Mouse (Mus musculus) neural tube, embryonic 13.5 days (tissue): Measurements from ENCODE around the gene Zfp810. TPM values are rescaled to one million over a fixed set of nuclear protein-coding genes. Genes with fewer than 3 reads are reported as not detected.

Experiments
- ATAC-seq: fragments of 200-750 bp; cut with Nextera tagmentation; 2 replicates; pipeline ENCODE4 v1.8.0; 2017; ENCODE audit warnings: low read depth, mild to moderate bottlenecking, moderate TSS enrichment, moderate library complexity
- H3K27ac ChIP-seq: fragments of 300-500 bp; sonication (generic); replicated peaks from 2 replicates; pipeline ENCODE4 v1.5.1; 2015; ENCODE audit warnings: moderate library complexity, mild to moderate bottlenecking, inconsistent platforms
- H3K27me3 ChIP-seq: fragments of 300-500 bp; sonication (generic); 2 replicates; pipeline ENCODE4 v1.6.1; 2015; ENCODE audit warnings: mild to moderate bottlenecking, inconsistent platforms
- H3K36me3 ChIP-seq: fragments of 300-500 bp; sonication (generic); 2 replicates; pipeline ENCODE4 v1.6.1; 2015; ENCODE audit warnings: mild to moderate bottlenecking, inconsistent platforms
- H3K4me1 ChIP-seq: fragments of 300-500 bp; sonication (generic); replicated peaks from 2 replicates; pipeline ENCODE4 v1.6.1; 2015; ENCODE audit warnings: inconsistent platforms
- H3K4me2 ChIP-seq: fragments of 300-500 bp; sonication (generic); 2 replicates; pipeline ENCODE4 v1.6.1; 2015; ENCODE audit warnings: inconsistent platforms, mild to moderate bottlenecking, moderate library complexity
- H3K4me3 ChIP-seq: fragments of 300-500 bp; sonication (generic); 2 replicates; pipeline ENCODE4 v1.5.1; 2015; ENCODE audit warnings: mild to moderate bottlenecking, inconsistent platforms
- H3K9ac ChIP-seq: fragments of 300-500 bp; sonication (generic); 2 replicates; pipeline ENCODE4 v1.6.1; 2015; ENCODE audit warnings: moderate library complexity, mild to moderate bottlenecking, inconsistent platforms
- H3K9me3 ChIP-seq: fragments of 300-500 bp; sonication (generic); 2 replicates; pipeline ENCODE4 v1.6.1; 2016; ENCODE audit warnings: inconsistent platforms
- WGBS: fragments of 180-500 bp; shearing (Covaris S2); methylation state at CpG from one replicate; pipeline ENCODE4 v1.1.7; 2015; 5-methylcytosine and 5-hydroxymethylcytosine counted together
- polyA plus RNA-seq: library from polyadenylated mRNA; unstranded; fragments of >200 nt; fragmentation: Nextera tagmentation; extraction: Ambion mirVana; gene quantifications from 2 replicates; pipeline ENCODE4 v1.2.1, GENCODE M21; 2015

Zfp810 gene
- 34.1 and 37.9 TPM in 2 replicates for polyA plus RNA-seq

DNA sequence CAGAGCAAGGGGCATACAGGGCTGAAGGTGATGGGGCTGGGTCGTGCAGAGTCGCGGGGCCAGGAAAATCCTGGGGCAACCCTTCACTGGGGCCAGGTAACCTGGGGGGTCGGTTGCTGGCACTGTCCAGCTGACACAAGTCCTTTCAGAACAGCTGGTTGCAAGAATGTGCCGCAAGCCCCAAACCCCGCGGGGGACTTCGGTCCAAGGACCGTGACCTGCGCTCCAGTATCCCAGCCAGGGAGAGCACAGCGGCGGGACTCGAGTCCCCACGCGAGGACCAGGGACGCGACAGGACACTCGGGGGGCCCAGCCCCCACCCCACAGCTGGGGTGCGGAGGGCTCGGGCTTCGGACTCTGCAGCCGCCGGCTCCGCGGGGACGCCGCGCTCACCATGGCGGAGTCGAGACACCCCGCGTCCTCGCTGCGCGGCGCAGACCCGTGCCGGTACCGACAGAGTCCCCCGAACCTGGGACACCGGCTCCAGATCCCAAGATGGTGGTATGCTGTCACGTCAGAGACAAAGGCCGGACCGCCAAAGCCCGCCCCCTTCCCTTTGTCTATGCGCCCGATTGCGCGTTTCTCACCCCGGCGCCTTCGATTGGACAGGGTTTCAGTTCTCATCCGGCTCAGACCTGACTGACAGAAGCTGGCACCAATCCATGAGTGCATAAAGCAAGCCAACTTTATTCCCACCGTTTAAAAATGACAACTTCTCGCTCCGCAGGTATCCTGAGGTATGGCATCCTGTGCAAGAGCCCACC lies at the start of gene Zfp810:
Zfp810 (minus strand) TSS at position 493 of the 764 bp plus-strand sequence.
- WGBS, result under 1% methylated on average over 54 of the region's 56 CpGs
- Histone ChIP-seq H3K4me1 (peaks cover 18% of the 10 kb centered on the region), H3K4me3 (peak within 1 kb of the TSS; percentile 86), H3K27me3 (no peaks in the 10 kb centered on the region), H3K36me3 (peaks cover 30% of the 10 kb centered on the region), H3K27ac (peak within 1 kb of the TSS; percentile 92), H3K9me3 (peaks cover 16% of the 10 kb centered on the region; the same call in 1 of the 2 replicates), H3K4me2 (peak within 1 kb of the TSS; percentile 77), H3K9ac (peak within 1 kb of the TSS; percentile 99)
- ATAC-seq, result peak; percentile 99

DNA sequence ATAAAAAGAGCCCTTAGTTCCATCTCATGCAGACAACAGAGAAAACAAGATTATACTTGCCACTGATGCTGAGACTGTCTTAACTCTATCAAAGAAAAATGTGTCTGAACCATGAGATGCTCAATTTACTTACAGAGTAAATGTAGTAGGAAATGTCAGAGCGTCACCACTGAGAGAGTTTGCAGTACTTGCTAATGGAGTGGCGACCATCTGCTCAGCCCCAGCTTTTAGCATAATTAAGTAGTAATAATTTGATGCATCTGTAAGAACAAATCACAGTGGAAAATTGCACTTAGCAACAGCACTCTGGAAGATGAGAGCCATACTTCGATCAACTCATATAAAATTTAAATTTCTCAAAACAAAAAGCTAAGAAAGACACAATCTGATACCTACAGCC lies 48.5 kb upstream of the Zfp810 start:
- H3K4me2 ChIP-seq, result no peak overlapping the region
- WGBS, result 76% methylated on average over 3 of the region's 3 CpGs
- peaks cover 42% of the 10 kb centered on the region for H3K36me3 ChIP-seq
- H3K4me3 ChIP-seq, result no peak overlapping the region
- H3K27me3 ChIP-seq, result no peaks in the 10 kb centered on the region
- no peak overlapping the region for H3K27ac ChIP-seq
- no peak overlapping the region for H3K9ac ChIP-seq
- no peak for ATAC-seq
- H3K4me1 ChIP-seq, result no peaks in the 10 kb centered on the region
- no peaks in the 10 kb centered on the region for H3K9me3 ChIP-seq

DNA sequence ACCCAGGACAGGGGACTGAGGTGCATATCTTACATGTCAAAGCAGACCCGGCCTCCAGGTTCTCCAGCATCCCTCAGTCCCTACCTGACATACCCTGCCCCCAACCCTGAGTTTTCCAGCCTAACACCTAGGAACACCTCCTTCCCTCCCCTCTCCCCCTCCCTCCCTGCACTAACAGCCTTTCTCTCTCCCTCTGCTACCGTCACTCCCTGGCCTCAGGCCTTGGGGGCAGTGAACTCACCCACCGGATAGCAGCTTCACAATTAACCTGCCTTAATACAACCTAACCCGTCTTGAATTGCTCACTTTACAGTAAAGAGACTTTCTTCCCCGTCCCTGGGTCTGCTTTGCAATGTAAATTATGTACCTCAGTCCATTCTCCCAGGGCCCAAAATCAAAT lies 46.5 kb upstream of the Zfp810 start:
- H3K4me2 ChIP-seq, result no peak overlapping the region
- H3K27ac ChIP-seq, result no peak overlapping the region
- H3K27me3 ChIP-seq, result no peaks in the 10 kb centered on the region
- WGBS, result 77% methylated on average over 5 of the region's 5 CpGs
- H3K9ac ChIP-seq, result no peak overlapping the region
- ATAC-seq, result no peak
- no peak overlapping the region for H3K4me3 ChIP-seq
- H3K36me3 ChIP-seq, result peaks cover 24% of the 10 kb centered on the region
- no peaks in the 10 kb centered on the region for H3K9me3 ChIP-seq
- no peaks in the 10 kb centered on the region for H3K4me1 ChIP-seq

DNA sequence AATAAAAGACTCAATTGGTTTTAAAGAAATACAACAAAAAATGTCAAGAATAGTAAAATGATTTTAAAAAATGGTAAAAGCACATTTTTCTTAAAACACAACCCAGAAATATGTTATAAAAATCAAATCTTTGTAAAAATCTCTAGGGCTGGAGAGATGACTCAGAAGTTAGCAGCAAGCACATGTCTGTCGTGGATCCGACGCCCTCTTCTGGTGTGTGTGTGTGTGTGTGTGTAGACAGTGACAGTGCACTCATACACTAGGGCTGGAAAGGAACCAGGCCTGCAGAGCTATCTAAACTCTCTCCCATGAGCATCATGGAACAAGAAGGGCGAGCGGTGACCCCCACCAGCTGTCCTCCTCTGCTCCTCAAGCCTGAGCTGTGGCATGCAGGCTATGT lies 46.0 kb upstream of the Zfp810 start:
- H3K27me3 ChIP-seq, result no peaks in the 10 kb centered on the region
- peaks cover 20% of the 10 kb centered on the region for H3K36me3 ChIP-seq
- no peak overlapping the region for H3K4me2 ChIP-seq
- 90% methylated on average over 5 of the region's 5 CpGs for WGBS
- no peaks in the 10 kb centered on the region for H3K9me3 ChIP-seq
- H3K4me1 ChIP-seq, result no peaks in the 10 kb centered on the region
- H3K27ac ChIP-seq, result no peak overlapping the region
- no peak overlapping the region for H3K4me3 ChIP-seq
- ATAC-seq, result no peak
- H3K9ac ChIP-seq, result no peak overlapping the region

DNA sequence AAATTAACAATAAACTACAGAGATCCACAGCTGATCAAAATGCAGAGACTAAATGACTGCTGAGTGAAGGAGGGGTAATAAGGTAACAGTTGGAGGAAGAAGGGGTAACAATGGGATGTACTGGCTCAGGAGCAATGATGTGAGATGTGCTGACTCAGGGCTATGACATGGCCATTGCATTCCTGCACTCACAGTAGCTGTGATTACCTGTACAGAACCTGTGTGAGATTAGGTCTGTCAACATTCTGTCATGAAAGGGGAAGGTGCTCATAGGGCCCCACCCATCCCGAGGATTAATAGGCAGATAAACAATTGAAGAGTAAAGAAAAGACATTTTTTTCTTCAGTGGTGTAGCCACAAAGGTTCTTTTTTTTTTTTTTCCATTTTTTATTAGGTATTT lies 32.9 kb upstream of the Zfp810 start:
- 96% methylated on average over 1 of the region's 1 CpGs for WGBS
- H3K9ac ChIP-seq, result no peak overlapping the region
- no peaks in the 10 kb centered on the region for H3K4me1 ChIP-seq
- no peaks in the 10 kb centered on the region for H3K9me3 ChIP-seq
- peaks cover 24% of the 10 kb centered on the region for H3K36me3 ChIP-seq
- no peaks in the 10 kb centered on the region for H3K27me3 ChIP-seq
- H3K4me2 ChIP-seq, result no peak overlapping the region
- H3K27ac ChIP-seq, result no peak overlapping the region
- no peak for ATAC-seq
- H3K4me3 ChIP-seq, result no peak overlapping the region

DNA sequence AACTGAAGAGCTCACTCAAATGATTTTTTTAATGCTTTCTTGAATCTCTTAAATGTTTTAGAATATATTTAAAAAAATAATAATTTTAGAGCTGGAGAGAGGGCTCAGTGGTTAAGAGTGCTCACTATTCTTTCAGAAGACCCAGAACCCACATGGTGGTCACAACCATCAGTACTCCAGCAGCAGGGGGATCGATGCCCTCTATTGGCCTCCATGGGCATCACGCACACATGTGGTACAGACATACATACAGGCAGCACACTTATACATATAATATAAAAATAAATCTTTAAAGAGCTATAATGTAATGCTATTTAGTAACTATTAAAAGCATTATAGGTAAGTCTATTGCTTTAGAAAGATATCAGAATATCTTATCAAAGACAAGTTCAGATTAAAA lies 29.8 kb upstream of the Zfp810 start:
- Histone ChIP-seq H3K9ac (no peak overlapping the region), H3K9me3 (no peaks in the 10 kb centered on the region), H3K27ac (no peak overlapping the region), H3K4me1 (no peaks in the 10 kb centered on the region), H3K4me2 (no peak overlapping the region), H3K4me3 (no peak overlapping the region), H3K36me3 (peaks cover 40% of the 10 kb centered on the region), H3K27me3 (no peaks in the 10 kb centered on the region)
- 94% methylated on average over 2 of the region's 2 CpGs for WGBS
- no peak for ATAC-seq

DNA sequence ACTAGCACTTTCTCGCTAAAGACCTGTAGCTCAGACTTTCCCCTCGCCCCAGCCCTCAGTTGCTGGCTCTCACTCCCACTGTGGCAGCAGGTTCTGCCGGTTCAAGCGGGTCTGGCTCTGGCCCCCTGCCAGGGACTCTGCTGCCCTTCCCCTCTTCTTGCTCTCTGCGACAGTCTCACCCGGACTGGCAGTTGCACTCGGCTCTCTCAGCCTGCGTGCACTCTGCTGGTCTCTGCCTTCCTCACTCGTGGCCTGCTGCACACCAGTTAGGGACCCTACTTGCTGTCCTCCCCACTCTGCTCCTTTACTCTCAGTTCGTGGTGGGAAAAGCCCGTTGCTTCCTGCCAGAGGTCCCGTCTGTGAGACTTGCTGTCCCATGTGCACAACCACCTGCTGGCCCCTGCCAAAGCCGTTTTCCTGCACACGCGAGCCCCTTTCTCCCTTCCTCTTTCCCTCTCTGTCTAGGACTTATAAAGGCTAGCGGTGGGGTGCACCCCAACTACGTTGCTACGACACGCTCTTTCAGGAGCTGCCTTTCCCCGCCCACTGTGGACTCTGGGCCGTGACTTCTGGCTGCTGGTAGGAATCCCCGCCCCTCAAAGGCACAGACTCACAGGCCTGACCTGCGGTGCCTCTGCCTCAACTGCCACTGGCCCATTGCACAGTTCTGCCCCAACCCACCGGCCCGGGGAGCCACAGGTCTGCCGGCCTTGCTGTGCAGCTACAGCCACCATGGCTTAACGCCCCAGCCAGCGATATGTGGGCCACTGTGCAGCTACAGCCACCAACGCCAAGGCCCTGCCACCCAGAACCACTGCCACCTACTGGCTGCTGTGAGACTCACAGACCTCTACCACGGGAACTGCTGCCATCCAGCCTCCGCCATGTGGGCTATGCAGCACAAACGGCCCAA lies 20.3 kb upstream of the Zfp810 start:
- H3K4me3 ChIP-seq, result peak overlapping the region; percentile 54
- under 1% methylated on average over 32 of the region's 32 CpGs for WGBS
- ATAC-seq, result peak; percentile 96
- peak overlapping the region; percentile 75 for H3K9ac ChIP-seq
- peaks cover 13% of the 10 kb centered on the region for H3K4me1 ChIP-seq
- peak overlapping the region; percentile 86 for H3K4me2 ChIP-seq
- no peaks in the 10 kb centered on the region for H3K36me3 ChIP-seq
- H3K27me3 ChIP-seq, result no peaks in the 10 kb centered on the region
- 0 out of 2 replicates have a peak overlapping the region, but pooled peaks have one; percentile 25 for H3K27ac ChIP-seq
- H3K9me3 ChIP-seq, result no peaks in the 10 kb centered on the region

DNA sequence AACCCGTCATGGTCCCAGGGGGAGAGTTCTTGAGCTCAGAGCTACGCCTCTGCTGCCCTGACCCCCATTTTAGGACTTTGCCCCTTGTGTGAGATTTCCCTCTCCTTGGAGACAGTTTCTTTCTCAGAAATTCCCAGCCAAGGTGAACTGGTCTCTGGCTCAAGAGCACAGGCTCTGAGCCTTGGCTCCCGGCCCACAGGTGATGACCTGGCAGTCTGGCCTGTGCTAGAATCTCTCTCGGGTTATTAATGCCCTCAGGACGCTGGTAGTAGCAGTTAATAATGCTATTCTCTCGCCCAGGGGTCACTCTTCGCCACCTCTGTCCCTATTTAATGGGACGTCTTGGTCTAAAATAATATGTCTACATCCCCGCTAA lies 19.6 kb upstream of the Zfp810 start:
- no peak overlapping the region for H3K27ac ChIP-seq
- H3K4me2 ChIP-seq, result peak overlapping the region; percentile 86
- no peak for ATAC-seq
- 14% methylated on average over 9 of the region's 9 CpGs for WGBS
- peak overlapping the region; percentile 54 for H3K4me3 ChIP-seq
- no peaks in the 10 kb centered on the region for H3K27me3 ChIP-seq
- H3K36me3 ChIP-seq, result no peaks in the 10 kb centered on the region
- no peaks in the 10 kb centered on the region for H3K9me3 ChIP-seq
- H3K9ac ChIP-seq, result peak overlapping the region; percentile 75
- H3K4me1 ChIP-seq, result peaks cover 13% of the 10 kb centered on the region

DNA sequence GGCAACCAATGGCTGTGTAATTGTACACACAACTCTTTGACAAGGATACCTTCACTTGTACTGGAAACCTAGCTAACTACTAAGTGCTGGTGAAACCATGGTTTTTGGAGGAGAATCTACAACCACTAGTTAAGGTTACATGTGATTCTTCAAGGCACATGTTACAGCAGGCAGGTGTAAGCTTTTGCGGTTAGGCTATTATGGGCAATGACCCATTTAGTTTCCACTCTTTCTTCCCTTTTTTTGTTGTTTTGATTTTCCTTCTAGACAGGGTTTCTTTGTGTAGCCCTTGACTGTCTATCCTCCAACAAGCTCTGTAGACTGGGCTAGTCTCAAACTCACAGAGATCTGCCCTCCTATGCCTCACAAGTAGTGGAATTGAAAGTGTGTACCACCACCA lies 17.1 kb upstream of the Zfp810 start:
- H3K4me2 ChIP-seq, result no peak overlapping the region
- 97% methylated on average over 1 of the region's 1 CpGs for WGBS
- no peaks in the 10 kb centered on the region for H3K27me3 ChIP-seq

DNA sequence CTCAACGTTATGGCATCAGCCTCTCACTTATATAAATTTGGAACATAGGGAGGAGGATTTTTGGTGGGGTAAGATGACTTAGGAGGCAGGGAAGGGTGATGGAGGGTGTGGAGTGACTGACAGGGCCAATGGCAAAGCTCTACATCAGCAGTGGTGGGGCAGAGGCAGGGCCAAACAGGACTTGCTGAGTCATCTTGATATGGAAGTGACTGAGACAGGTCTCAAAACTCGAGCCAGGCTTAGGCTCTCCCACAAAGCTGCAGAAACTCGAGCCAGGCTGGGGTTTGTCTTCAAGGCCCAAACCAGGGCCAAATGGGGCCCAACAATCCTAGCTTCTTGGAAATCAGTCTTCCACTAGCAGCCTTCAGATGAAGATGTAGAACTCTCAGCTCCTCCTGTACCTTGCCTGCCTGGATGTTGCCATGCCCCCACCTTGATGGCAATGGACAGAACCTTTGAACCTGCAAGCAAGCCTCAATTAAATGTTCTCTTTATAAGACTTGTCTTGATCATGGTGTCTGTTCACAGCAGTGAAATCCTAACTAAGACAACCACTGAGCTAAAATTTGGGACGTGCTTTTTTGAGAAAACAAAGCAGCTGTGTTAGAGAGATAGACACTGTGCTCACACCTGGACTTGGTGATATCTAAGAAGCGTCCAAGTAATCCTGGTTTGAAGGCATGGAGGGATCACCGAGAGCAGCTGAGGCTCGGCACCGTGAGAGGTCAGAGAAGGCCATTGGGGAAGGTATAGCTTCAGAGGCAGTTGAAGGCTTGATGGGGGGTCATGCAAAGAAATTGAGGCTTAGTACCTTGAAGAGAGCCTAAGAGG lies 15.1 kb upstream of the Zfp810 start:
- 77% methylated on average over 8 of the region's 8 CpGs for WGBS
- no peak overlapping the region for H3K27ac ChIP-seq
- H3K4me2 ChIP-seq, result no peak overlapping the region
- no peaks in the 10 kb centered on the region for H3K36me3 ChIP-seq
- no peak overlapping the region for H3K9ac ChIP-seq
- no peak overlapping the region for H3K4me3 ChIP-seq
- H3K9me3 ChIP-seq, result 0 out of 2 replicates have a peak, but pooled peaks cover 1% of the 10 kb centered on the region
- no peaks in the 10 kb centered on the region for H3K27me3 ChIP-seq
- H3K4me1 ChIP-seq, result peaks cover 8% of the 10 kb centered on the region
- ATAC-seq, result no peak

More for the DNA sequence above, 17.1 kb upstream of the Zfp810 start:
- peaks cover 13% of the 10 kb centered on the region for H3K4me1 ChIP-seq
- ATAC-seq, result no peak
- H3K4me3 ChIP-seq, result no peak overlapping the region
- H3K9me3 ChIP-seq, result no peaks in the 10 kb centered on the region
- no peak overlapping the region for H3K9ac ChIP-seq
- no peak overlapping the region for H3K27ac ChIP-seq
- H3K36me3 ChIP-seq, result no peaks in the 10 kb centered on the region

DNA sequence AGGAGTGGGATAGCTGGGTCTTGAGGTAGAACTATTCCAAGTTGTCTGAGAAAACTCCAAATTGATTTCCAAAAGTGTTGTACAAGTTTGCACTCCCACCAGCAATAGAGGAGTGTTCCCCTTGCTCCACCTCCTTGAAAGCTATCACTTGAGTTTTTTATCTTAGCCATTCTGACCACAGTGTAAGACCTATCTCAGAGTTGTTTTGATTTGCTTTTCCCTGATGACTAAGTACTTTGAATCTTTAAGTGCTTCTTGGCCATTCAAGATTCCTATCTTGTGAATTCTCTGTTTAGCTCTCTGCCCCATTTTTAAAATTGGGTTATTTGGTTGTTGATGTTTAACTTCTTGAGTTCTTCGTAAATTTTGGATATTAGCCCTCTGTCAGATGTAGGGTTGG lies 11.7 kb upstream of the Zfp810 start:
- H3K9me3 ChIP-seq, result 0 out of 2 replicates have a peak, but pooled peaks cover 7% of the 10 kb centered on the region

More for the DNA sequence above, 11.7 kb upstream of the Zfp810 start:
- H3K9ac ChIP-seq, result no peak overlapping the region
- H3K4me1 ChIP-seq, result no peaks in the 10 kb centered on the region
- H3K27ac ChIP-seq, result no peak overlapping the region
- H3K4me3 ChIP-seq, result no peak overlapping the region
- H3K27me3 ChIP-seq, result no peaks in the 10 kb centered on the region
- H3K4me2 ChIP-seq, result no peak overlapping the region
- WGBS, result 95% methylated on average over 1 of the region's 1 CpGs
- no peak for ATAC-seq
- H3K36me3 ChIP-seq, result no peaks in the 10 kb centered on the region
